Mouse (Mus musculus): Measurements from ENCODE around the gene Pitpnc1.

GRCm38 (mm10) chr11:107306170-107306569 is 164.3 kb downstream of the Pitpnc1 start:
- no peak for TF ChIP-seq CTCF (IDR thresholded peaks at IDR 0.05; ENCODE audit: control insufficient read depth, insufficient read depth, insufficient read length)
- no peak for TF ChIP-seq MAX (IDR thresholded peaks at IDR 0.05)
- no peak for TF ChIP-seq MYOG (IDR thresholded peaks at IDR 0.05; ENCODE audit: control insufficient read depth, extremely low read depth, insufficient read length)
- no peak for TF ChIP-seq MYOD1 (IDR thresholded peaks at IDR 0.05; ENCODE audit: control insufficient read depth, insufficient read length, low read depth)
- TF ChIP-seq USF1 (IDR thresholded peaks at IDR 0.05; ENCODE audit: low read depth), result no peak
- no peak for TF ChIP-seq CEBPB (IDR thresholded peaks at IDR 0.05; ENCODE audit: low read depth)

Data from C2C12 (cell line).